Mouse (Mus musculus) lung, postnatal 10 days (tissue): ENCODE results near the gene Dnmt3l.
A peak's percentile ranks its signal among the peaks of the same experiment; 100 is the strongest.
"Not testable (repeated sequence)": the region's sequence is repeated elsewhere in the genome, so short reads cannot be mapped to it uniquely, and the experiment has no call there.

Source experiments
- DNase-seq: peaks from one replicate; pipeline ENCODE4 v3.0.0; 2021

Dnmt3l gene

GRCm38 (mm10) chr10:78086444-78087061 lies 44.8 kb downstream of the Dnmt3l start:
- no peak for DNase-seq

- DNase-seq: no peak
These were observed 45.4 kb downstream of the Dnmt3l start for GRCm38 (mm10) chr10:78087101-78087511.

- no peak for DNase-seq
These were observed 48.5 kb downstream of the Dnmt3l start for GRCm38 (mm10) chr10:78090246-78090645.

- no peak for DNase-seq
These were observed 49.2 kb downstream of the Dnmt3l start for GRCm38 (mm10) chr10:78090706-78091491.

- DNase-seq: peak; percentile 48
These were observed 50.3 kb downstream of the Dnmt3l start for GRCm38 (mm10) chr10:78091865-78092724.

GRCm38 (mm10) chr10:78092725-78093029 lies 50.9 kb downstream of the Dnmt3l start:
- no peak for DNase-seq

GRCm38 (mm10) chr10:78095221-78095620 lies 53.5 kb downstream of the Dnmt3l start:
- DNase-seq: no peak

- DNase-seq: peak; percentile 54
These were observed 54.5 kb downstream of the Dnmt3l start for GRCm38 (mm10) chr10:78095954-78096931.

- DNase-seq: not testable (repeated sequence)
These were observed 58.1 kb downstream of the Dnmt3l start for GRCm38 (mm10) chr10:78099860-78100259.

- DNase-seq: no peak
These were observed 59.4 kb downstream of the Dnmt3l start for GRCm38 (mm10) chr10:78100989-78101780.

GRCm38 (mm10) chr10:78104555-78105490 lies 63.1 kb downstream of the Dnmt3l start:
- DNase-seq: peak; percentile 63

- DNase-seq: no peak
These were observed 63.8 kb downstream of the Dnmt3l start for GRCm38 (mm10) chr10:78105548-78105947.
